Mouse (Mus musculus): ENCODE results near the gene Plekha7.
"Not testable (repeated sequence)": the region's sequence is repeated elsewhere in the genome, so short reads cannot be mapped to it uniquely, and the experiment has no call there.

Plekha7 gene

GRCm38 (mm10) chr7:116131390-116131789, 176.8 kb downstream of the Plekha7 start:
- DNase-seq (ENCODE audit: low spot score in 2 of 2), result peak; percentile 61 to 71

GRCm38 (mm10) chr7:116129374-116129773, 178.8 kb downstream of the Plekha7 start:
- DNase-seq (ENCODE audit: low spot score in 2 of 2), result no peak

GRCm38 (mm10) chr7:116128286-116128685, 179.9 kb downstream of the Plekha7 start:
- no peak for DNase-seq (ENCODE audit: low spot score in 2 of 2)

- DNase-seq (ENCODE audit: low spot score in 2 of 2), result no peak
These were observed 181.1 kb downstream of the Plekha7 start for GRCm38 (mm10) chr7:116127052-116127451.

GRCm38 (mm10) chr7:116125671-116126070, 182.5 kb downstream of the Plekha7 start:
- no peak for DNase-seq (ENCODE audit: low spot score in 2 of 2)

GRCm38 (mm10) chr7:116124057-116124456, 184.1 kb downstream of the Plekha7 start:
- DNase-seq (ENCODE audit: low spot score in 2 of 2), result no peak

GRCm38 (mm10) chr7:116123597-116123985, 184.6 kb downstream of the Plekha7 start:
- no peak for DNase-seq (ENCODE audit: low spot score in 2 of 2)

- DNase-seq (ENCODE audit: low spot score in 2 of 2), result peak; percentile 73 to 79
These were observed 185.1 kb downstream of the Plekha7 start for GRCm38 (mm10) chr7:116122981-116123596.

GRCm38 (mm10) chr7:116121202-116121601, 187.0 kb downstream of the Plekha7 start:
- no peak for DNase-seq (ENCODE audit: low spot score in 2 of 2)

GRCm38 (mm10) chr7:116120737-116121136, 187.4 kb downstream of the Plekha7 start:
- DNase-seq (ENCODE audit: low spot score in 2 of 2), result no peak

GRCm38 (mm10) chr7:116119306-116119857, 188.8 kb downstream of the Plekha7 start:
- DNase-seq (ENCODE audit: low spot score in 2 of 2), result no peak

- DNase-seq (ENCODE audit: low spot score in 2 of 2), result peak in 1 of 2 experiments; percentile 9
These were observed 192.2 kb downstream of the Plekha7 start for GRCm38 (mm10) chr7:116115991-116116390.

GRCm38 (mm10) chr7:116115216-116115930, 192.8 kb downstream of the Plekha7 start:
- peak in 1 of 2 experiments; percentile 4 for DNase-seq (ENCODE audit: low spot score in 2 of 2)

GRCm38 (mm10) chr7:116111546-116111945, 196.6 kb downstream of the Plekha7 start:
- no peak for DNase-seq (ENCODE audit: low spot score in 2 of 2)

GRCm38 (mm10) chr7:116110661-116111060, 197.5 kb downstream of the Plekha7 start:
- peak in 1 of 2 experiments; percentile 8 for DNase-seq (ENCODE audit: low spot score in 2 of 2)

GRCm38 (mm10) chr7:116103091-116103490, 205.1 kb downstream of the Plekha7 start:
- DNase-seq (ENCODE audit: low spot score in 2 of 2), result no peak

GRCm38 (mm10) chr7:116099952-116100528, 208.1 kb downstream of the Plekha7 start:
- no peak for DNase-seq (ENCODE audit: low spot score in 2 of 2)

- no peak for DNase-seq (ENCODE audit: low spot score in 2 of 2)
These were observed 214.7 kb downstream of the Plekha7 start for GRCm38 (mm10) chr7:116093466-116093850.

GRCm38 (mm10) chr7:116092710-116093465, 215.3 kb downstream of the Plekha7 start:
- peak; percentile 97 to 98 for DNase-seq (ENCODE audit: low spot score in 2 of 2)

GRCm38 (mm10) chr7:116084366-116084765, 223.8 kb downstream of the Plekha7 start, which contains the start of gene Gm4353:
Gene Gm4353, minus strand, starts transcription at chr7:116084635.
- not testable (repeated sequence) for DNase-seq (ENCODE audit: low spot score in 2 of 2)
